Mouse (Mus musculus) lung, postnatal 10 days (tissue): Measurements from ENCODE around the gene Eef1akmt2.

Source experiments
- DNase-seq: peaks from one replicate; pipeline ENCODE4 v3.0.0; 2021

Gene Eef1akmt2

GRCm38 (mm10) chr7:132866316-132866715, 13.8 kb upstream of the Eef1akmt2 start:
- DNase-seq: no peak

GRCm38 (mm10) chr7:132859042-132859958, 6.8 kb upstream of the Eef1akmt2 start, which contains the start of gene Abraxas2:
TSS of gene Abraxas2 (plus strand) at chr7:132859225.
- DNase-seq: peak; percentile 96

DNA sequence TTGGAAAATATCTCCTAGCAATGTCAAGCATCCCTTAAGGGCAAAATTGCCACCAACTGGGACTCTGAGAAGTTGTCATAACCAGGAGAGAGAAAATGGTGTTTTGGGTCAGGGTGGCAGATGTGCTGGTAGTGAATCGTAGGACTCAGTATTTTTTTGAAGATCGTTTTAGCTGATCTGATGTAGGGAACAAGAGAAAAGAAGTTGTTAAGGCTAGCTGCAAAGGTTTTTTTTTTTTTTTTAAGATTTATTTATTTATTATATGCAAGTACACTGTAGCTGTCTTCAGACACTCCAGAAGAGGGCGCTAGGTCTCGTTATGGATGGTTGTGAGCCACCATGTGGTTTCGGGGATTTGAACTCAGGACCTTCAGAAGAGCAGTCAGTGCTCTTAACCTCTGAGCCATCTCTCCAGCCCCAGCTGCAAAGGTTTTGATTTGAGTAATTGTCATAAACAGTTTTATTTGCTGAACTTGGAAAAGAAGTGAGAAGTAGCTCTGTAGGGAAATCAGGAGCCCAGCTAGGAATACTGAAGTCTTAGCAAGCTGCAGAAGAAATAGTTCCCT, 5.7 kb upstream of the Eef1akmt2 start:
- DNase-seq: peak; percentile 19

DNA sequence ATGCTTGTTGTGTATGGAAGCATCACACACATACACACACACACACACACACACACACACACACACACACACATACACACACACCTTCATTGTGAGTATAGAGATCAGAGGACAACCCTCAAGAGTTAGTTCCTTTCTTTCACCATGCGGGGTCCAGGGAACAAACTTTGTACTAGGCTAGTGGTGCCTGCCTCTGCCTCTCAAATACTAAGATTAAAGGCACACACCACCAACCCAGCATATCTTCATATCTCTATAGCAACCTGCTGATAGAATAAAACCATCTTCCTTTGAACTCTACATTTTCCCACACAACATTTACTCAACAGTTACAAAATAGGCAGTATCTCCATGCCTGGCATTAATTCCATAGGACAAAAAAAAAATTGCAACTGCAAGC, 3.6 kb upstream of the Eef1akmt2 start:
- no peak for DNase-seq

DNA sequence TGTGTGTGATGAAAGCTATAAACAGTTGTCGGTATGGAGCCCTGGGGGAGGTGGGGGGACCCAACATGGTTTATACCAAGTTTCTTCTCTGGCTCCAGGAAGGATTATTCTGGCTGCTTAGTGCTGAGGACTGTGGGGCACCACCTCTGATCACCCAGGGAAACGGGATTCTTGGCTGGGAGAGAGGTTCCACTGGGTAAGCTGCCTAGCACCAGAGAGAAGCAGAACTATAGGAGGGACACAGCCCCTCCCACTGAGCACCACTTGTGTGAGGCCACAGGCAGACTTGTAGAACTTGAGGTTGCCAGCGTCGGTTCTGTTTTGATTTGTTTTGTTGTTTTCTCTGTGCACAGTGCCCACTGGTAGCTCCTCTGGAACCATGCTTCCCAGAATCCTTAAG, 1.5 kb upstream of the Eef1akmt2 start:
- DNase-seq: peak; percentile 8

DNA sequence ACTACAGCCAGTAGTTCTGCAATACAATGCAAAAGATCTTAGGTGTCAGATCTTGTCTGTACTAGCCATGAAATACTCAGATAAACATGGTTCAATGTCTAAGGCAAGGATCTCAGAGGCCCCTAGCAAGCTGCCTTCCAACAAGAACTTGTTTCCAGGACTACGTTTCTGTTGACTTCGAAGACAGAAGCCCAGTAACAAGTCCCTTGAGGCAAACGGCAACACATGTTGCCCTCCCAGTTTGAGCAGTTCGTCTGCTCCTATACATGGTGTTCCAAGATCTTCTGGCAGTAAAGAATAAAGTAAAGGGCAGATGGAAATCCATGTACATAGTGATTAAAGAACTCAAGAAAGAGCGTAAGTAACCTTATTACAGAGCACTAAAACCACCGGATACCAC, 888 bp upstream of the Eef1akmt2 start:
- no peak for DNase-seq

DNA sequence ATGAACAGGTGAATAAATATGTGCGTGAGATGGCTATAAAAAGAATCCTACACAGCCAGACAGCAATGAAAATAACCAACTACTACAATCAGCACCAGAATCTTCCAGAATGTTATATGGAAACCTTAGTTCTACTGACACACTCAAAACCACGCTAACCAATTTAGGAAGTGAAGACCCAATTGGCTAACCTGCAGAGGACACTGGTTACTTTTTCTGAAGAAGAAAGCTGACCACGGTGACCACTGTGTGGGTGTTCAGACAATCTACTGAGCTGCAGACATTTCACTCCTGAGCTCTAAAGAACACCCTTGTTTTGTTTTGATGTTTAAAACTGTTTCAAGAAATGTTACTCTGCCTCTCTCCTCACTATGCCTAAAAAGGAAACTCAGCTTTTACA, 9.3 kb downstream of the Eef1akmt2 start:
- DNase-seq: no peak

DNA sequence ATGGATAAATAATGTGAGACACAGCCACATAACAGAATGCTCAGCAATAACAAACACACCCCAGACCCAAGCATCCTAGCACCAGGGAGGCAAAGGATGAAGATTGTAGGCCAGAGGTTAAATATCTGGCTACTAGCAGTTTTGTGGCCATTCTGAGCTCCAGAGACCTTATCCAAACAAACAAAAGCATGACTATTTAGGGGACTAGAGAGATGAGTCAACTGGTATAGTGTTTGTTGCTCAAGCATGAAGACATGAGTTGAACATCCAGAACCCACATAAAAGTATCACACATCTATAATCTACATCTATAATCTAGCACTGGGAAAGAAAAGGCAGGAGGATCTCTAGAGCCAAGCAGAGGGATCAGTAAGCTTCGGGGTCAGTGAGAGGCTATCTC, 10.0 kb downstream of the Eef1akmt2 start:
- DNase-seq: no peak

DNA sequence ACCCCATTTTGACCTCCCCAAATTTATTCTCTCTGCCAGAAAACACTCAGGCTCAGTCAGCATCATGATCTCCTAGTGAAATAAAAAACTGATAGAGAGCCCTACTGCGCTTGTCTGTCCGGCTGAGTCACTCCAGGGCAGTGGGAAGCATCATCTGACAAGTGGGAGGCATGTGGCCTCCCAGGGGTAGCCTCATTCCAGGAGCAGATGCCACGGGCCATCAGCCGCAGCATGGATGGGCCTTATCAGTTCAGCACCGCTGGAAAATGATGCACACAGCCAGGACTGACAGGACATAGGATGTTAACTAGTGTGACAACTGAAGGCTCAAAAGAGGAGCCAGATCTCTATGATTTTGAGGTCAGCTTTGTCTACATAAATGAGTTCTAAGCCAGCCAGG, 11.2 kb downstream of the Eef1akmt2 start:
- DNase-seq: no peak

DNA sequence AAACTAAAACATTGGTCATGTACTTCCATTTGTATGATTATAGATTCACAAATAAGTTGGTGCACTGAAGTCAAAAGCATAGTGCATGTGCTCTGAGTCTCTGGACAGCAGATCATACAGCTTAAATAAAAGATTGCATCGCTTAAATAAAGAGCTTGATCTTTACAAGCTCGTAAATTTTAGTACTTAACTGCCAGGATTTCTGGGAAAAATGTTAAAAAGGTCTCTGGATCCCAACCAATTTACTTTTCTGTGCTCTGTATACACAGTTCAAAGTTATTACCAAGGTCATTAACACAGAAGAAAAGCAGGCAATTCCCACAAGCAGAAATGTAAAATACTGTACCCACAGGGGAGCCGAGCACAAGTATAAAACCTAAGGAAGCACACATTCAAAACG, 21.5 kb downstream of the Eef1akmt2 start:
- DNase-seq: no peak

GRCm38 (mm10) chr7:132824346-132825022, 28.0 kb downstream of the Eef1akmt2 start:
- no peak for DNase-seq

GRCm38 (mm10) chr7:132823832-132824231, 28.6 kb downstream of the Eef1akmt2 start:
- DNase-seq: no peak

DNA sequence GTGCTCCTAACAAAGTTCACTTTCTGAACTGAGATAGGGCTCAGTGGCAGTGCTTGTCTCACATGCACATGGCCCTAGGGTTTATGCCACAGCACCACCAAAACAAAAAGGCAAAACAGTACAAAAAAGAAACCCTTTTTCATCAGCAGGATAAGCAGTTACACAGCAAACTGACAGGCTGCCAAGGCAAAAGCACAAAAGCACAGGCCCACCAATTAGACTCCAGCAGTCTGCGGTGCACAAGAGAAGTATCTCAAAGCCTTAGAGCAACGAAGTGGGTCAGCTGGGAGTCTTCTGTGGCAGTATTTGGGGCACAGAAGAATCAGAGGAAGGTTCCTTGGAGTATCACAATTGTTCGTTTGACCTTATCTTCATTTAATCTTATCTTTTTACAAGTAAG, 31.8 kb downstream of the Eef1akmt2 start:
- no peak for DNase-seq

DNA sequence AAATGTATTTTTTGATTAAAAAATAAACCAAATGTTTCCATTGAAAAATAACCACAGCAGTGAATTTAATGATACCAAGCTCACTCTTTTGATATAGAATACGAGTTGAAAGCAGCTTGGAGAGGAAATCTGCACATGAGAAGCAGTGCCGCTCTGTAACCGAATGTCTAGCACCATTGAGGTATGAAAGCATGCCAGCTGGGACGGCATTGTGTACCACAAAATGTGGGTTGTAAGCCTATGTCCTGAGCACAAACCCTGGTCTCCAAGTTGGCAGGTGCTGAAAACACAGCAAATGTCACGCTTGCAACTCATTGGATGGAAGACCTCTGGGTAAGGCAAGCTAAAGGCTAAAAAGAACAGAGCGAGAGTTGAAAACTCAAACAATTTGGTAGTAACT, 35.4 kb downstream of the Eef1akmt2 start:
- no peak for DNase-seq

GRCm38 (mm10) chr7:132816528-132816927, 35.9 kb downstream of the Eef1akmt2 start:
- no peak for DNase-seq

DNA sequence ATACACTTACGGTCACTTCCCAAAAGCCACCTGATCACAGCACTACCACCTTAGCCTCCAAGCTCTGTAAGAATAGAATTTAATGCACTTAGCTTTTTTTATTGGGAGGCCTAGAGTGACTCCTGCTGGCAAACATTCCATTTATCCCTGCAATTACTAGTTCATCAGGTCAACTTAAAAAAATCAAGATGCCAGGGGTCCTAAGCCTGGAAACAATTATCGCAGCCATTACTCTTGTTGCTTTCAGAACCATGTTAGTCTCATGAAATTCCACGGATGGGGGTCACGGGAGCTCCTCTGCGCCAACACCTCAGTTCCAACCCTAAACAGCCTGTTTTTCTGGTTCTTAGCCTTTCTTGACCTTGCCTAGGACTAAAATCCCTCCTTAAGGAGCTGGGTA, 37.4 kb downstream of the Eef1akmt2 start:
- DNase-seq: no peak

DNA sequence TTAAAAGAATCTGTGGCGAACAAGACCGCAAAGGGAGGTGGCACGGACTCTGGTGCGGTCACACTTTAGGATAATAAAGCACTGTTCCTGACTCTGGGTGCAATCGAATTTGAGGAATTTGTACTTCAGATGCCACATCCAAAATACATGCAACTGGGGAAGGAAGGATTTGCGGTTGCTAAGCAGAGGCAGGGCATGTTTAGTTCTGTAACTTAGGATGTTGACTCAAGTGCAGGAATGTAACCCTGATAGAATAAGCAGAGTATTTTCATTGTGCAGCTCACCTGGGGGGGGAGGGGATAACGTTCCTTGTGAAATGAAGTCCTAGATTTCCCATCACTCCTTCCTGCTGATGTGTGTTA, 38.4 kb downstream of the Eef1akmt2 start:
- DNase-seq: peak; percentile 53

DNA sequence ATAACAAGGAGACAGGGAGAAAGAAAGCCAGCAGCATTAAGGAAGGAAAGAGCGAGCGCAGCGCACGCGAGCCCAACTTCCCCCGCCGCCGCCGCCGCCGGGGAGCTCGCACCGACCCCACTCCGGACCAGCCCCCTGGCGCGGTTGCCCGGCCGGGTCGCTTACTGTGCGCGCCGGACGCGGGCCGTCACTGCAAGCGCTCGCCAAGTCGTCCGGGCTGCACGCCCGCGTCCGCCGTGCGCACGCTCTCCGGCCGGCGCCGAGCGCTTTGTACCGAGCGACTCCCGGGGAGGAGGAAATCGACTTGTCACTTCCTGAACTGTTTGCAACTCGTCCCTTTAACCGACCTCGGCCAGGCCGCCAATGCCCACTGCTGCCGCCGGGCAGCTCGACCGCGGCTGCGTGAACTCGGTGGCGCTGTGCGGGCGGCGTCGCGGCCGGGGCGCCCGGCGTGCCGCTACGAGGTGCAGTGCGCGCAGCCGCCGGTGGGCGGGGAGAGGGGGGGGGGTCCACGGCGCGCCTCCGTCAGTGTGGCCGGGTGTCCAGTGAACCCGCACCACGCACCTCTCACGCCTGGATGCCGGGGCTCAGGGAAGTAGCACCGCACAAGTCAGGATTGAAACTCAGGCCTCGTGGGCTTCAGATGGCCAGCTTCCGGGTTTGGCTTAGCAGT, 38.9 kb downstream of the Eef1akmt2 start, which contains the start of gene Fam53b:
TSS of gene Fam53b (minus strand) at position 471 of the 673 bp plus-strand sequence.
- peak; percentile 81 for DNase-seq

DNA sequence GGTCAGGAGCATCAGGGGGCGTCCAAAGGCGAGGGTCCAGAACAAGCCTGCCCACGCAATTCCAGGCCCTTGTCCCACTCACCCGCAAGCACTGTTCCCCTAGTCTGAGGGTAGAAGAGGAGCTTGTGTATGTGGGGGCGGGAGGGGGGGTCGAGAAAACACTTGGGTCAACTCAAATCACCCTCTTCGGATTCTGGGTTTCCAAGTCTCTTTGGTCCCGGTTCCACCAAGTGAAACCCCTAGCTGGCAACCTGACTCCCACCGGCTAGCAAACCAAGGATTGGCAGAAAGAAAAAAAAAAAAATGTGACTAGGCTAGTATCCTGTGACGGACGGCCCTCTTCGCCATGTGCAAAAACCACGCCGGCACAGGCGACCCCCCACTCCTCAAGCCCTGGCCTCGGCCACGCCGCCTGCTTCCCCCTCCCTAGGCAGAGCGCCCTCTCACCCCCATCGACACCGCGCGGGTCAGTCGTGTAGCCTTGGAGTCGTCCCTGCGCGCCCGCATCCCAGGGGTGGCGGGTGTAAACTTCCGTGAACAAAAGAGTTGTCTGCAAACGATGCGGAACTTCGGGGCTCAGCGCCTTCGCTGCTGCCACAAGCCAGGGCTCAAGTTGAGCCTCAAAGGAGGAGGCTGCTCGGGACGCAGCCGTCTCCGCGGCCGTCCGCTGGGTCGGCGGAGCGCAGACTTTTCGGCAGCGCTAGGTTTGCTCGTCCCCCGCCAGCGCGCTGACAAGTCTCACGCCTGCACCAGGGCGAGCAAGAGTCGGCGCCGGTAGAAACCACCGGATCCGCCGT, 39.7 kb downstream of the Eef1akmt2 start:
- peak; percentile 62 for DNase-seq

GRCm38 (mm10) chr7:132811716-132812618, 40.5 kb downstream of the Eef1akmt2 start:
- peak; percentile 45 for DNase-seq

GRCm38 (mm10) chr7:132810879-132811278, 41.6 kb downstream of the Eef1akmt2 start:
- peak; percentile 95 for DNase-seq
